Mouse (Mus musculus): ENCODE measurements around the gene Gm21818.
"Not testable (repeated sequence)": the region's sequence is repeated elsewhere in the genome, so short reads cannot be mapped to it uniquely, and the experiment has no call there.

Gm21818 gene

DNA sequence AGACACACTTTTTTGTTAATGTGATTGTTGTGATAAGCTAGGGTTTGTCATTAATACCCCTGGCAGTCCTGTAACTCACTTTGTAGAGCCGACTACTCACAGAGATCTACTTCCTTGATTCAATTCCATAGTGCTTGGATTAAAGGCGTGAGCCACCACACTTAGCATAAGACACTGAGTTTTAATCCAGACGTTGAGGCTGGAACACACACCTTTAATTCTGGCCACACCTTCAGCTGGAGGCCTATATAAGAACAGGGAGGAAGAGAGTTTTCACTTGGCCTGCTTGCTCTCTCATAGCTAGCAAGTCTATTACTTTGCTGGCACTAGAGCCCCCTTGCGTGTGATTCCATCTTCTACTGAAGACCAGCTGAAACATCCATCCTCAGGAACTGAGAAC, at the start of gene Gm21818:
Gm21818 (plus strand) TSS at position 301 of the 400 bp plus-strand sequence.
- DNase-seq (ENCODE audit: low read depth, low spot score): not testable (repeated sequence)

DNA sequence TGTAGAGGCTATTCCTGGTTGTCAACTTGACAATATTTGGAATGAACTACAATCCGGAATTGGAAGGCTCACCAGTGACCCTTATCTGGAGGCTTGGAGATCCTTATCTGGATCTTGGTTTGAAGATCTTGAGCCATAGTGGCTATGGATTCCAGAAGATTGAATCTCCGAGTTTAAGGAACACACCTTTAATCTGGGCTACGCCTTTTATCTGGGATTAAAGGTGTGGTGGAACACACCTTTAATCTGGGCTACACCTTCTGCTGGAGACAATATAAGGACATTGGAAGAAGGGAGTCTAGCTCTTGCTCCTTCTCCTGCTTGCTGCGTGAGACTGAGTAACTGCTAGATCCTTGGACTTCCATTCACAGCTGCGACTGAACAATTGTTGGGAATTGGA, 32.3 kb upstream of the Gm21818 start, which contains the start of gene Gm20767:
Gm20767 (plus strand) TSS at position 301 of the 400 bp plus-strand sequence.
- not testable (repeated sequence) for DNase-seq (ENCODE audit: low read depth, low spot score)

DNA sequence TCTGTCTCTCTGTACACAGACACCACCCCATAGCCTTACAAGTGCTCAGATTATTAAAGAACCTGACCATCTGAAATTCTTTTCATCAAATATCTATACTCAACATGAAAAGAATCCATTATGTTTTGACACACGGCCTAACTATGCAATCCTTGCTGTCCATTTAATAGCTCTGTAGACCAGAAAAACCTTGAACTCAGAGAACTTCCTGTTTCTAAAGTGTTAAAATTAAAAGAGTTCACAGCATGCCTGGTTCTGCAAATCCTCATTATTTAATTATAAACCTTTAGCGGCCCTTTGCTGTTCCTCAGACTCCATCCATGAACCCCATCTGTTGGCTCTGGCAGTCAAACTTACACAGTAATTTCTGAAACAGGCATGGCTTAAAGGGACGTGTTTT, 29.9 kb upstream of the Gm21818 start:
- not testable (repeated sequence) for DNase-seq (ENCODE audit: low read depth, low spot score)

DNA sequence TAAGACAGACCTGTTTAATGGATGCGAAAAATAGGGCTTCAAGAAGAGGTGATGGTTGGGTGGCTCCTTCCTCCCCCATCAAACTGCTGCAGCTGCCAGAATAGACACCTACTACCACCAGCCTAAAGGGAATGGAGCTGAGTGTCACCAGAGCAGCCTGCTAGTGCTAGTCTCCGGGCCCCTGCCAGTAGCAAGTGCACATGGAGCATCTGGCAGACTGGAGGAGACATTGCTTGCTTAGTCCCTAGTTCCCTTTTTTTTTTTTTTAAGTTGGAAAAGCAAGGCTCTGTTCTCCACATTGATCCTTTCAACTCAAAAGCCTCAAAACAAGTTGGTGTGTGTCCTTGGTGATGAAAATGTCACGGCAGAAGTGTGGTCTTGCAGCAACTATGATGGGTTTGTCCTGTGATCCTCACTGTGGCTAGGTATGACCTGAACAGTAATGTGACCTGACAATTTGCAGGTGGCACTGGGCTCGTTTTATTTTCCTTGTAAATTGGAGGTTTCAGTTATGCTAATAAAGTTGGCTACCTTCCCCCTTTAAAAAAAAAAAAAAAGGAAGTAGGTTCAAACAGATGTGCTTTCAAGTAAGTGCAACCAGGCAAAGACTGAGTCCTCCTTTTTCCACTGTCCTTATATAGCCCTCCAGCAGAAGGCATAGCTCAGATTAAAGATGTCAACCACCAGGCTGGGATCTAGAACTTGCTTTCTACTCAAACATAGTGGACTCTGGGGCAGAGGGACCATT, 22.4 kb upstream of the Gm21818 start:
- not testable (repeated sequence) for DNase-seq (ENCODE audit: low read depth, low spot score)

DNA sequence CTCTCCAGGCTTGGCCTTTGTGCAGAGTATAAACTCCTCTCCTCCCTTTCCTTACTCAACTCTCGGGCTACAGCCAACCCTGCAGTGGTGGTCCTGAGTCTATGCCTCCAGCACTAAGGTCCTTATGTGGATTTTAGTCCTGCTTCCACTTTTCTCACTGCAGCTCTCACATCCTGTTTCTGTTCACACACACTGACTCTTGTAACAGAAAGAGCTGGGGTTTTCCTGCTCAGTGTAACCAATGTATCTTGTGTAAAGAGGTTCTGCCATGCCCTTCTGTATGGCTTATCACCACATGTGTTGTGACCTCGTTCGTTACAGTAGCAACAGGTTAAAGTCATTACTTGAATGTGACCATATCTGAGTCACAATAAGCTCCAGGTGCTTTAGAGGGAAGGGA, 21.6 kb upstream of the Gm21818 start:
- not testable (repeated sequence) for DNase-seq (ENCODE audit: low read depth, low spot score)

DNA sequence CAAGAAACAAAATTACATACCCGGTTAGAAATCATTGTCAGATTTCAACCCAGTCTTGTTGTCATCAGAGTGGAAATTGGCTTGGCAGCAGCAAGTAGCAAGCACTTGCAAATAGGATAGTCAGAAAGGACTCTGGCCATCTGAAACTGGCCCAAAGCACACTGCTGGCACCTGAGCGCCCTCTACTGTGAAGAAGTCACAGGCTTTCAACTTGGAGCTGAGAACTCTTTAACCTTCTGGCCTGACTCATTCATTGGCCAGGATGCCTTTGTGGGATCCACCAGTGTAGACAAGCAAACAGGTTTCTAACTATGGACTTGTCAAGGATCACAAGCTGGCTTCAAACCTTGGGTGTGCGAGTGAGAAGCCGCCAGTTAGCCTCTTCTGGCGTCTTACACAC, 3.9 kb upstream of the Gm21818 start:
- not testable (repeated sequence) for DNase-seq (ENCODE audit: low read depth, low spot score)

DNA sequence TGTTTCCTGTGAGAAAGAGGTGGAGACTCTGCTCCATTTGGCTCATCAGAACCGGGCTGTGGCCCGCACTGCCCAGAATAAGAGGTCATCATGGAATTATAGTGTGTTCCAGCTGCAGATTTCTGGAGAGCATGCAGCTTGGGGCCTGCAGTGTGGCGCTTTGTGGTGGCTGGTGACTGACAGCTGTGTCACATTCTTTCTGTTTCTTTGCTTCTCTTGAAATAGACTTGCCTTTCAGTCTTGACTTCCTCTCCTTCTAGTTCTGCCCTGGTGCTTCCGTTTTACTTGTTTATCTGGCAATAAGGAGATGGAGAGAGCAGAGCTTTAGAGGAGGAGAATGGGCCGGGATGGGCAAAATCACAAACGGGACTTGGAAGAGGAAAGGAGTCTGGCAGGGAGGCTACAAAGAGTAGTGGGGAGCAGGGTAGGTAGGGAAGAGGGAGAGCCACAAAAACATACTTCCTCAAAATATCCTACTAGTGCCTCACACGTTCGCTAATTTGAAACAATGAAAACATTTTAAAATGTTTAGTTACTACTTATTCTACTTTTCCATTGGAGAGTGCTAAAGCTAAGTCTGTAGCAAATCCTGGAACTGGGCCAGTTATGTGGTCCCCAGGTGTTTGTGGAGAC, 24.1 kb downstream of the Gm21818 start:
- DNase-seq (ENCODE audit: low read depth, low spot score): not testable (repeated sequence)

DNA sequence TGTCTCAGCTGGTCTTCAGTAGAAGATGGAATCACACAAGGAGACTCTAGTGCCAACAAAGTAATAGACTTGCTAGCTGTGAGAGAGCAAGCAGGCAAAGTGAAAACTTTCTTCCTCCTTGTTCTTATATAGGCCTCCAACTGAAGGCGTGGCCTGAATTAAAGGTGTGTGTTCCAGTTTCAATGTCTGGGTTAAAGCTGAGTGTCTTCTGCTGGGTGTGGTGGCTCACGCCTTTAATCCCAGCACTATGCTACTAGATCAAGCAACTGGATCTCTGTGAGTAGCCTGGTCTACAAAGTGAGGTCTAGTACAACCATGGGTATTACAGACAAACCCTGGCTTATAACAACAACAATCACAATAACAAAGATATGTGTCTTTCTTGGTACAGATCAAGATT, 43.6 kb downstream of the Gm21818 start, which contains the start of gene Gm21762:
Gm21762 (minus strand) TSS at position 101 of the 400 bp plus-strand sequence.
- not testable (repeated sequence) for DNase-seq (ENCODE audit: low read depth, low spot score)

DNA sequence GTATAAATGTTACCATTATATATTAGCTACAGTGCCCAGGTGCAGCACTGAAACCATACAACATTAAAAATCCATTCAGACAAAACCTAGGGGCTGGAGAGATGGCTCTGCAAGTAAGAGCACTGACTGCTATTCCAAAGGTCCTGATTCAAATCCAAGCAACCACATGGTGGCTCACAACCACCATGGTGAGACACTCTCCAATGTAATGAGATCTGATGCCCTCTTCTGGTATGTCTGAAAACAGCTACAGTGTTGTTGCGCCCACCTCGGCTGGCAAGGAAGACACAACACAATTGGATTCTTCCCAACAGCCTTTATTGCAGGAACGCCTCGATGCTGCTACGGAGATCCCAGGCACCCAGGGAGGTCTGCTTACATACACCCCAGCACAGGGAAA, 48.7 kb downstream of the Gm21818 start:
- not testable (repeated sequence) for DNase-seq (ENCODE audit: low read depth, low spot score)

DNA sequence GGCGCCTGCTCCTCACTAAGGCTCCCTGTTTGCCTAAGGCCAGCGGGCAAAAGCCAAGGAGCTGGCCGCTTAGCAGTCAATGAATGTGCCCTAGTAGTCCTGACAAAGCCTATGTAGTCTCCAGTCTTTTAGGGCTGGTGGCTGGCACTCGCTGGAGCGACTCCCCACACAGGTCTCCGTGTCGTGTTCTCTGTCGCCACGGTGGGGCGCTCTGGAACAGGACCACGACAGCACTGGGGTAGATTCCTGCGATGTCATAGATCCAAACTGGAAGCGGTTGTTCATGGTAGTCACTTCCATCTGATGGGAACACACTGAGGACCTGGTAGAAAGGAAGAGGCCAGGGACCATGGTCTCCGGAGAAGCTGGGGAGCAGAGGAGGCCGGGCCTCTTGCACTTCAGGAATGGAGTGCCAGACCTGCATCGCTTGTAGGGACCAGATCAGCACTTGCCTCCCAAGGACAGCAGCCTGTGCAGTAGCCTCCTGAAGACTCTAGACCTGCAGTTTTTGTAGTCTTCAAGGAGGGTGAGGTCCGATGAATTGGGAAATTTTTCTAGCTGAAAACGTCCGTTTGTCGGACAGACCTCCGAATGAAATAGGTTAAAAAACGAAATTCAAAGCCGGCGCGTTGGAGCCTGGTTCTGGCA, 50.9 kb downstream of the Gm21818 start:
- not testable (repeated sequence) for DNase-seq (ENCODE audit: low read depth, low spot score)

All from embryo, embryonic 11.5 days (tissue).